Mouse (Mus musculus): ENCODE data around the gene Ptch1.

DNA sequence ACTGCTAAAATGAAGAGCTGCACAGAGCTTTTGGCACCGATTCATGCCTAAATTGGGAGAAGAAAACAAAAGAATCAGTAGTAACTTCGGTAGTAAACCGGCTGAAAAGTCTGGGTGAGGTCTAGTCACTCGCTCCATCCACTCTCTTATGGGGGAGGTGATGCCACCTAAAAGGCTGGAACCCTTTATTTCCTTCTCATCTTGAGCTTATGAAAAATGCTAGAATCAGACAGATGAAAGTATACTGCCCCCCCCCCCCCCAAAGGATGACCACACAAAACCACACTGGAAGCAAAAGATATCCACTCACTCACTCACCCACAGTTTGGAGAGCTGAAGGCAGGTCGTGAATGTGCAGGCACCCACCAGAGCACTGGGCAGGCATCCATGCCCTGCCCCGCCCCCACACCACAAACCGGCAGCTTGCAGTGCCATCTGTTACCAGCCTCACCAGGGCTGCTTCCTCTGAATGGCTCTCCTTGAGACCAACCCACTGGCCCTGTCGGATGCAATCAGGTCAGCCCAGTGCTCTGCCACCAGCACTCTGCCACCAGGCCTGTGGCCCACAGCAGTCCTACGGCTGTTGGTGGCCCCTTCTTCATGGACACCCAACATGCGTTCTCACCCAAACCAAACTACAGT is 21.0 kb downstream of the Ptch1 start:
- TF ChIP-seq CTCF (IDR thresholded peaks at IDR 0.05; ENCODE audit: low read depth, low read length) (no peak), POLR2AphosphoS5 (IDR thresholded peaks at IDR 0.05; ENCODE audit: insufficient replicate concordance, low read depth, low read length) (no peak)

Data from G1E (cell line).